Mouse (Mus musculus): ENCODE data around the gene B4galt7. TPM values are rescaled to one million over a fixed set of nuclear protein-coding genes. Genes with fewer than 3 reads are reported as not detected.

B4galt7 gene
- polyA plus RNA-seq, 1 experiment from 2014 or later = 16.4 TPM

DNA sequence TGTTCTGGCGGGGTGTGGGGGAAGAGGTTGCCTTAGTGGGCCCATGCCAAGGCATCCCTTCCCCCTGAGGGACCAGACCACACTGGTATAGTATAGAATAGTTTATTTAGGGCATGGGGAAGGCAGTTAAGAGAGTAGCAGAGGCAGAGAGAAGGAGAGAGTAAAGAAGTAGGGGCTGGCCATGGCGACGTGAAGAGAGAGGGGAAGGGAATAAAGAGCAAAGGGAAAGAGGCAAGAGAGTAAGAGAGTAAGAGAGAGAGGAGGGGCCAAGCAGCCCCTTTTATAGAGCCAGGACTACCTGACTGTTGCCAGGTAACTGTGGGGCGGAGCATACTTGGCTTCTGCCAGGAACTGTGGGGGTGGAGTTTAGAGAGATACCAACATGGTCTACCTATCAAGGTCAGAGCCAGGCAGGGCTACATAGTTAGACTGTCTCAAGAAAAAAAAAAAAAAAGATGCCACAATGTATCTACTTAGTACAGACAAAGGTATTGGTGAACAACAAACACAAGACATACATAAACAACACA lies 7.7 kb upstream of the B4galt7 start:
- WGBS = 72% methylated on average over 4 of the region's 4 CpGs
- H3K4me1 ChIP-seq (replicated peaks; ENCODE audit: control insufficient read depth, insufficient read depth, low read length) = peaks cover 2% of the 10 kb centered on the region; the same call in 1 of the 2 replicates
- DNase-seq (ENCODE audit: low spot score) = no peak
- H3K9ac ChIP-seq (ENCODE audit: low read depth, low read length) = no peak overlapping the region
- peak; percentile 44; the same call in 1 of the 2 replicates for ATAC-seq (replicated peaks; ENCODE audit: low FRiP score)
- H3K4me3 ChIP-seq (ENCODE audit: low read depth, low read length) = no peak overlapping the region
- no peaks in the 10 kb centered on the region for H3K9me3 ChIP-seq (ENCODE audit: control insufficient read depth, low read length)
- H3K36me3 ChIP-seq (ENCODE audit: control insufficient read depth, insufficient read depth, low read length) = peaks cover 16% of the 10 kb centered on the region
- H3K4me2 ChIP-seq = no peak overlapping the region; the same call in 1 of the 2 replicates
- H3K27me3 ChIP-seq (replicated peaks; ENCODE audit: control insufficient read depth, insufficient read depth, low read length) = no peaks in the 10 kb centered on the region
- no peak overlapping the region for H3K27ac ChIP-seq (ENCODE audit: low read depth, low read length)

DNA sequence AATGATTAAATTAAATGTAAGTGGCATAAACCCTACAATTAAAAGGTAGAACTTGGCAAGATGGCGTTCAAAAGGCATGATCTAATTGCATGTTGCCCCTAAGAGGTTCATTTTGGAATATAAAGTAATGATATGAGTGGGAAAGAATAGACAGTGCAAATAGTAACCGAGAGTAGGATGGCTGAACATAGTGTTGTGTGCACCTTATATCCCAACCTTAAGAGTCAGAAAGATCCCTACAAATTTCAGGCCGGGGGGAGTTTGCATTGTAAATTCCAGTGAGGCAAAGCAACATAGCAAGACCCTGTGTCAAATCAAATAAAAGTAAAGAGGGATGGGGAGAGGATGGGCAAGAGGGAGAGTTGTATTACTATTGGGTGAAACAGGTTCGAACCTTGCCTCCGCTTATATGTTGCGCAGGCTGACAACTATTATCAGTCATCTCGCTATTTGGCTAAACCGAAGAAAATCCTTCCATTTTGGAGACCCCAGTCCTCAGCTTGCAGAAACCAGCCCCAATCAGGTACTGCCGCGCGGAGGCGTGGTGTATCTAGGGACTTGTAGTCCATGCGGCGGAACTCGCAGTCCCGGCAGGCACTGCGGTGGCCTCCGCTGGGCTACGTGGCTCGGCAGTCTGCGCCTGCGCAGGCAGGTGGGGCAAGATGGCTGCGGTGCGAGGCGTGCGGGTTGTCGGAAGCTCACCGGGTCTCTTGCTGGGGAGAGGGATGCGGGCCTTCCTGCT lies 7.0 kb upstream of the B4galt7 start:
- DNase-seq (ENCODE audit: low spot score) (peak; percentile 93), ATAC-seq (replicated peaks; ENCODE audit: low FRiP score) (peak; percentile 98)
- WGBS = 4% methylated on average over 29 of the region's 29 CpGs
- 0 out of 2 replicates have a peak overlapping the region, but pooled peaks have one; percentile 34 for H3K27ac ChIP-seq (ENCODE audit: low read depth, low read length)
- H3K4me3 ChIP-seq (ENCODE audit: low read depth, low read length) = peak overlapping the region; percentile 95
- peaks cover 2% of the 10 kb centered on the region; the same call in 1 of the 2 replicates for H3K4me1 ChIP-seq (replicated peaks; ENCODE audit: control insufficient read depth, insufficient read depth, low read length)
- no peaks in the 10 kb centered on the region for H3K27me3 ChIP-seq (replicated peaks; ENCODE audit: control insufficient read depth, insufficient read depth, low read length)
- H3K4me2 ChIP-seq = peak overlapping the region; percentile 81
- peaks cover 19% of the 10 kb centered on the region for H3K36me3 ChIP-seq (ENCODE audit: control insufficient read depth, insufficient read depth, low read length)
- H3K9me3 ChIP-seq (ENCODE audit: control insufficient read depth, low read length) = no peaks in the 10 kb centered on the region
- H3K9ac ChIP-seq (ENCODE audit: low read depth, low read length) = peak overlapping the region; percentile 93

DNA sequence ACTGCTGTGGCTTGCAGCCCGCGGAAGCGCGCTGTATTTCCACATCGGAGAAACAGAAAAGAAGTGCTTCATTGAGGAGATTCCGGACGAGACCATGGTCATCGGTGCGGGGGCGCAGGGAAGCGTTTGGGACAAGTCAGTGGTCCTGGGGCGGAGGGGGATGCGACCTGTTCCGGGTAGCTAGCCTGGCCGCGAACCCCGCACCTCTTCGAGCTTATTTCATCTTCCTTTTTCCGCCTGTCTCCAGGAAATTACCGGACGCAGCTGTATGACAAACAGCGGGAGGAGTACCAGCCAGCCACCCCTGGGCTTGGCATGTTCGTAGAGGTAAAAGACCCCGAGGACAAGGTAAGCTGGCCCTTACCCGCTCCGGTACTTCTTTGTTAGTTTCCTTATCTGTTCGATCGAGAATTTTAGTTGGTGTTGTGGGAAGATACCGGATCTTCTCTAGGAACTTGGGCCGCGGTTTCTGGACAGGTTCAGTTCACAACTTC lies 6.4 kb upstream of the B4galt7 start:
- whole genome bisulfite sequencing = under 1% methylated on average over 31 of the region's 31 CpGs
- Histone ChIP-seq H3K4me2 (peak overlapping the region; percentile 81), H3K9me3 (ENCODE audit: control insufficient read depth, low read length) (no peaks in the 10 kb centered on the region), H3K4me1 (replicated peaks; ENCODE audit: control insufficient read depth, insufficient read depth, low read length) (peaks cover 2% of the 10 kb centered on the region; the same call in 1 of the 2 replicates), H3K9ac (ENCODE audit: low read depth, low read length) (peak overlapping the region; percentile 93), H3K36me3 (ENCODE audit: control insufficient read depth, insufficient read depth, low read length) (peaks cover 23% of the 10 kb centered on the region), H3K27ac (ENCODE audit: low read depth, low read length) (0 out of 2 replicates have a peak overlapping the region, but pooled peaks have one; percentile 34), H3K4me3 (ENCODE audit: low read depth, low read length) (peak overlapping the region; percentile 95), H3K27me3 (replicated peaks; ENCODE audit: control insufficient read depth, insufficient read depth, low read length) (no peaks in the 10 kb centered on the region)
- ATAC-seq (replicated peaks; ENCODE audit: low FRiP score) = peak; percentile 37; the same call in 1 of the 2 replicates
- no peak for DNase-seq (ENCODE audit: low spot score)

DNA sequence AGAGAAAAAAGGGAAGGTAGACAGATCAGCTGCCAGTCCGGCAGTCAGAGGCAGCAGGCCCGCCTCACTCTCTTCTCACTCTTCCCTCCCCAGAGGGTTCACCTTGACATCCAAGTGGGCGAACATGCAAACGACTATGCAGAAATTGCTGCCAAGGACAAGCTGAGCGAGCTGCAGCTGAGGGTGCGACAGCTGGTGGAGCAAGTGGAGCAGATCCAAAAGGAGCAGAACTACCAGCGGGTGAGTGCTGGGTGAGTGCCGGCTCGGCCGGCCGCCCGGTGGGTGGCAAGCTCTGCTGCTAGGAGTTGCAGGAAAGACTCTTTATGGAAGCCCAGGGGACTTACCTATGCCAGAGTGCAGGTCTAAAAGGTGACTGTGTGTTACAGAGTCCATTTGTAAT lies 4.3 kb upstream of the B4galt7 start:
- no peaks in the 10 kb centered on the region for H3K27me3 ChIP-seq (replicated peaks; ENCODE audit: control insufficient read depth, insufficient read depth, low read length)
- peaks cover 23% of the 10 kb centered on the region for H3K36me3 ChIP-seq (ENCODE audit: control insufficient read depth, insufficient read depth, low read length)
- H3K4me3 ChIP-seq (ENCODE audit: low read depth, low read length) = no peak overlapping the region
- peaks cover 6% of the 10 kb centered on the region; the same call in 1 of the 2 replicates for H3K4me1 ChIP-seq (replicated peaks; ENCODE audit: control insufficient read depth, insufficient read depth, low read length)
- H3K4me2 ChIP-seq = no peak overlapping the region
- 93% methylated on average over 12 of the region's 12 CpGs for WGBS
- H3K9me3 ChIP-seq (ENCODE audit: control insufficient read depth, low read length) = no peaks in the 10 kb centered on the region
- ATAC-seq (replicated peaks; ENCODE audit: low FRiP score) = no peak
- H3K27ac ChIP-seq (ENCODE audit: low read depth, low read length) = no peak overlapping the region
- H3K9ac ChIP-seq (ENCODE audit: low read depth, low read length) = no peak overlapping the region
- no peak for DNase-seq (ENCODE audit: low spot score)

DNA sequence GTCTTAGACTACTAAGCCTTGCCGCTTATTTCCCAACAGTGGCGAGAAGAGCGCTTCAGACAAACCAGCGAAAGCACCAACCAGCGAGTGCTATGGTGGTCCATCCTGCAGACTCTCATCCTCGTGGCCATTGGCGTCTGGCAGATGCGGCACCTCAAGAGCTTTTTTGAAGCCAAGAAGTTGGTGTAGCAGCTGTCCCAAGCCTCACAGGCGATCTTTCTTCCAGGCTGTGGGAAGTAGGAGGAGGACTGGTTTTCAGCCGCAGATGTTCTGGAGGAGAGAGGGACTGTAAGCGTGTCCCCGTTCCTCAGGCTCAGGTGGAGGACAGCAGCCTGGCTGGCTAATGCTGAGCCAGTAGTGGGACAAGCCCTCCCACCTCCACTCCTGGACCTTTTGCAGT lies 2.9 kb upstream of the B4galt7 start:
- H3K36me3 ChIP-seq (ENCODE audit: control insufficient read depth, insufficient read depth, low read length) = peaks cover 23% of the 10 kb centered on the region
- WGBS = 96% methylated on average over 12 of the region's 12 CpGs
- no peak overlapping the region for H3K9ac ChIP-seq (ENCODE audit: low read depth, low read length)
- no peak overlapping the region for H3K27ac ChIP-seq (ENCODE audit: low read depth, low read length)
- ATAC-seq (replicated peaks; ENCODE audit: low FRiP score) (no peak), DNase-seq (ENCODE audit: low spot score) (no peak)
- H3K4me3 ChIP-seq (ENCODE audit: low read depth, low read length) = no peak overlapping the region
- H3K9me3 ChIP-seq (ENCODE audit: control insufficient read depth, low read length) = no peaks in the 10 kb centered on the region
- peaks cover 11% of the 10 kb centered on the region for H3K4me1 ChIP-seq (replicated peaks; ENCODE audit: control insufficient read depth, insufficient read depth, low read length)
- no peak overlapping the region for H3K4me2 ChIP-seq
- H3K27me3 ChIP-seq (replicated peaks; ENCODE audit: control insufficient read depth, insufficient read depth, low read length) = no peaks in the 10 kb centered on the region

DNA sequence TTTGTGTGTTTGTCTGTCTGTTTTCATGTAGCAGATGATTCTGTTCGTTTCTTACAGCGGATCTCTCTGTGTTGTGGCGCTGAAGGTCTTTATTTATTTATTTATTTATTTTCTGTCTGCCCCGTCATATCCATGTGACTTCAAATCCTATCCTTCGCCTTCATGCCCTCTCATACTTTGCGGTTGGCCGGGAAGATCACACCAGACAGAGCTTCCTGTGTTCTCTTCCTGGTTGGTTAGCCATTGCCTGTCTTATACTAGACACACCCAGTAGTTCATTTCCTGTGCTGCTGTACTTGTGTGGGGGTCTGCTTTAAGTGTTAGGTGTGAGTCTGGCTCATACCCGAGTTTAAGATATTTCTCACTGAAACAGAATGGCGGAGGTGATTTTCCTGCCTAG lies 961 bp downstream of the B4galt7 start:
- H3K9ac ChIP-seq (ENCODE audit: low read depth, low read length) = peak overlapping the region; percentile 81
- WGBS = 13% methylated on average over 9 of the region's 9 CpGs
- peaks cover 21% of the 10 kb centered on the region for H3K36me3 ChIP-seq (ENCODE audit: control insufficient read depth, insufficient read depth, low read length)
- H3K4me3 ChIP-seq (ENCODE audit: low read depth, low read length) = peak overlapping the region; percentile 89
- no peak overlapping the region for H3K27ac ChIP-seq (ENCODE audit: low read depth, low read length)
- DNase-seq (ENCODE audit: low spot score) (no peak), ATAC-seq (replicated peaks; ENCODE audit: low FRiP score) (peak; percentile 54)
- peak overlapping the region; percentile 91 for H3K4me2 ChIP-seq
- peaks cover 9% of the 10 kb centered on the region for H3K4me1 ChIP-seq (replicated peaks; ENCODE audit: control insufficient read depth, insufficient read depth, low read length)
- H3K27me3 ChIP-seq (replicated peaks; ENCODE audit: control insufficient read depth, insufficient read depth, low read length) = no peaks in the 10 kb centered on the region
- no peaks in the 10 kb centered on the region for H3K9me3 ChIP-seq (ENCODE audit: control insufficient read depth, low read length)

DNA sequence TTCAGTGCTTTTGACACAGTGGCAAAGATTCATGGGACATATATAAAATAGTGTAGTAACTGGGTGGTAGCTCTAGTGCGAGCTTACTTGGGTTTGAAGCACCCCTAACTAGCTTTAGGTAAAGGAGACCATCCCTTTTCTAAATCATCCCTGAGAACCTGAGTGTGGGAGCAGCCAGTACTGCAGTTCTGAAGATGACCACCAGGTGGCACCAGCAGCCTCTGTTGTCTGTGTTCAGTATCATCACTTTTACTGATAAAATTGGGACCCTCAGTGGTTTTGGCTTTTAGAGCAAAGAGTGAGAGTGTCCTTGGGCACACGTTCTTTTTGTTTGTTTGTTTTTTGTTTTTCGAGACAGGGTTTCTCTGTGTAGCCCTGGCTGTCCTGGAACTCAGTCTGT lies 1.9 kb downstream of the B4galt7 start:
- WGBS = 5% methylated on average over 3 of the region's 3 CpGs
- Histone ChIP-seq H3K27ac (ENCODE audit: low read depth, low read length) (no peak overlapping the region), H3K27me3 (replicated peaks; ENCODE audit: control insufficient read depth, insufficient read depth, low read length) (no peaks in the 10 kb centered on the region), H3K9ac (ENCODE audit: low read depth, low read length) (no peak overlapping the region), H3K4me3 (ENCODE audit: low read depth, low read length) (no peak overlapping the region), H3K9me3 (ENCODE audit: control insufficient read depth, low read length) (no peaks in the 10 kb centered on the region), H3K4me1 (replicated peaks; ENCODE audit: control insufficient read depth, insufficient read depth, low read length) (peaks cover 9% of the 10 kb centered on the region), H3K4me2 (no peak overlapping the region), H3K36me3 (ENCODE audit: control insufficient read depth, insufficient read depth, low read length) (peaks cover 18% of the 10 kb centered on the region)
- ATAC-seq (replicated peaks; ENCODE audit: low FRiP score) (no peak; the same call in 1 of the 2 replicates), DNase-seq (ENCODE audit: low spot score) (peak; percentile 68)

DNA sequence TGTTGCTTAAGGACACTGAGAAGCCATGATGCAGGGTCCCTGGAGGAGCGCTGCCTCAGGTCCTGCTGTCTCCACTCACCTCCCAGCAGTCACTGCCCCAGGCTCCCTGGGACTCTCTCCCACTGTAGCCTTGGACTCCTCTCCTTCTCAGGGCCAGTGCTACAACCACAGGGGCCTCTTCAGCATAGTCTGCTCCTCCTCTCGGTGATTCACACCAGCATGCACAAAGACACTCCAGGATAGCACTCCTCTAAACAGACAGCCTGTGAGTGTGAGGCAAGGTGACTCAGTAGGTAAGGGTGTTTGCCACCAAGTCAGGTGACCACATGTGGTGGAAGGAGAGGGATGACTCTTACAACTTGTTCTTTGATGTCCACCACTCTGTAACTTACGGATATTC lies 4.9 kb downstream of the B4galt7 start:
- no peak for DNase-seq (ENCODE audit: low spot score)
- 92% methylated on average over 3 of the region's 3 CpGs for WGBS
- peaks cover 13% of the 10 kb centered on the region for H3K36me3 ChIP-seq (ENCODE audit: control insufficient read depth, insufficient read depth, low read length)
- H3K27me3 ChIP-seq (replicated peaks; ENCODE audit: control insufficient read depth, insufficient read depth, low read length) = no peaks in the 10 kb centered on the region
- H3K9me3 ChIP-seq (ENCODE audit: control insufficient read depth, low read length) = no peaks in the 10 kb centered on the region
- H3K9ac ChIP-seq (ENCODE audit: low read depth, low read length) = no peak overlapping the region
- peaks cover 4% of the 10 kb centered on the region for H3K4me1 ChIP-seq (replicated peaks; ENCODE audit: control insufficient read depth, insufficient read depth, low read length)
- no peak overlapping the region for H3K4me3 ChIP-seq (ENCODE audit: low read depth, low read length)
- no peak overlapping the region for H3K27ac ChIP-seq (ENCODE audit: low read depth, low read length)
- ATAC-seq (replicated peaks; ENCODE audit: low FRiP score) = no peak
- H3K4me2 ChIP-seq = no peak overlapping the region

All from liver, embryonic 11.5 days (tissue).